Mouse (Mus musculus): ENCODE results near the gene Spata13. TPM values are rescaled to one million over a fixed set of nuclear protein-coding genes. Genes with fewer than 3 reads are reported as not detected.

Spata13 gene
- polyA plus RNA-seq (2012; rRNA removed), result 7.8 and 9.6 TPM in 2 replicates

DNA sequence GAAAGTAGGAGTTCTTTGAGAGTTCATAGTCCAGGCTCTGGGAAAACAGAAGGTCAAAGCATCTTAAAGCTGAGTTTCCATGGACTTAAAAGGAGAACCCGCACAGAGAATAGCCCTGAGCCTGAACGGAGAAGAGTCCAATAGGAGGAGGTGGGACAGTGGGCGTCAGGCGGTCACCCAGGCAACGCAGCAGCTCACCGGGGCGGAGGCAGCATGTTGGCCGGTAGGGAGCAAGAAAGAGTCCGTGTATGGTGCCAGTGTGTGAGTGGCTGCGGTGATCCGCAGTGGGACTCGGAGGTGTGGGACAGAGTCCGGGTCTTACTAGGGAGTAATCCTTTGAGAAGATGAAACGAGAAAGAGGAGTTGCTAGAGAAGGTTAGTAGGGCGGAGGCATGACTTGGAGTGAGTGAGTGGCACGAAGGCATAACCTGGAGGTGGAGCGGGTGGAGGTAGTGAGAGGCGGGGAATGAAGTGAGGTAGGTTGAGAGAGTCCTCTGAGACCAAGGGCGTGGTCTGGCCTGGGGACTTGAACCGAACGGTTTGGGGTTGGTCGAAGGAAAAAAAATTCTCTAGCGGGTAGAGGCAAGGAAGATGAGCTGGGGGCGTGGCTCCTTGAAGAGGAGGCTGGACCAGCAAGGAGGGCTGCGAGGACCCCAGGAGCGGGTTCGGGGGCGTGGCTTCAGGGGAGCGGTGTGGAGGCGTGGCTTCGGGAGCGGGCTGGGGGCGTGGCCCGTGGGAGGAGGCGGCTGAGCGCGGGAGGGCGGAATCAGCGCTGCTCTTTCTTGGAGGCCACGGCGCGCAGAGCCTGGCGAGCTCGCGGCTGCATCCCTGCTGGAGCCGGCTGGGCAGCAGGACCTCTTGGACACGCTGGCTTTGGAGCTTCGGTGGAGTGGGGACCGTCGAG lies at the start of gene Spata13:
Gene Spata13 (plus strand): TSS at position 41 of the 904 bp plus-strand sequence.

DNA sequence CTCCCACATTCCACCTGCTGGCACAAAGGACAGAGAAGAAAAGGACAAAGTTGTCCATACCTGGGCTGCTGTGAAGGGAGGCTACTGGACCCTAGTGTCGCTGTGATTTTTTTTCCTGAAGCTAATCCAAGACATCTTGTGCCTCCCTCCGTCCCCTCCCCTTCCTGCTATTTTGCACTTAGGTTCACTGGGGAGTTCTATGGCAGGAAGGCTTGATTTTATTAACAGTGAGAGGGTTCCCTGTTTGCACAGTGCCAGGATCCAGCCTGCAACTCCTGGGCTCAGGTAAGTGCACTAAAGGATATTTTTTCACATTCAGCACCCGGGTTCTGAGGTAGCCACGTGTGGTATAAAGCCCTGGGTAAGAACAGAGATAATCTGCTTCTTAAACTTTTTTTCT lies 134.1 kb downstream of the Spata13 start, which contains the start of gene C1qtnf9:
Gene C1qtnf9 (plus strand): TSS at position 251 of the 400 bp plus-strand sequence.

DNA sequence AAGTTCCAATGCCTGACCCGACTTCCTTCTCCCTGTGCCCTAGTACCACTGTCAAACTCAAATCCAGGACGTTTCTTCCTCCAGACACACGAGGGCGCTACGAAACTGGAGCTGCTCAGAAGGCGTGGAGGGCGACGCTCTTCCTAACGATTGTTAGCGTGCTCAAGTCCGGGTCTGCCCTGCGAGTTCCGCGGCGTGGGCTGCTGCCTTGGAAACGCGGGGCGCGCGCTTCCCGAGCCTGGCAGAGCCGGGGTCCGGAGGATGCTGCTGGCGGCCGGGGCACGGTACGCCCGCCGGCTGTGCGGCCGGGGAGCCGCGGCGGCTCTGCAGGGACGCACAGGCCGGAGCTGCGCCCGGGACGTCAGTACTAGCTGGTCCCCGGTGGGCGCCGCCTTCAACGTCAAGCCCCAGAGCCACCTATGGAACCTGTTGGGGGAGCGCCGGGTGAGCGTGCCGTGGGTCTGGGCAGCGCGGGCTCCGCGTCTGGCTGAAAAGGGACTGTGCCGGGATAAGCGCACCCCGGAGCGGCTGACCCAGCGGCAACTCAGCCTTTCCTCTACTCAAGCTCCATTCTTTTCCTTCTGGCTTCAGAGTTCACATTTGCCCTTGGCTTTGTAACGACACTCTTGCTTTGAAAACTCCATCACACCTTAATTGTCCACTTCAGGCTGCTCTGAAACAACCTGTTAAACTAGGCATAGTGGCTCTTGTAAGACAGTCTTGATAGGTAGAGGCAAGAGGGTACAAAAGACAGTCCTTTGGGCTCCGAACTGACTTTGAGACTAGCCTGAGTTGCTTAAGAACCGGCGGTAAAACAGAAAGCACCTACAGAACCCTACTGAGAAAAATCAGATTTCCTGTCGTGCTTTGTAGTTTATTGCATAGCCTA lies 150.9 kb downstream of the Spata13 start, which contains the start of gene Mipep:
Gene Mipep (plus strand): TSS at position 147 of the 889 bp plus-strand sequence.

Other genes with a start within 250 kb of the Spata13 start
- gene C1qtnf9, start 134.1 kb downstream of the Spata13 start, polyA plus RNA-seq (2012; rRNA removed), result 0.14 and 0.53 TPM in 2 replicates
- gene Mipep, start 150.6 kb downstream of the Spata13 start, polyA plus RNA-seq (2012; rRNA removed), result 15.9 and 16.5 TPM in 2 replicates

All from central nervous system, embryonic 18 days (tissue).